Mouse (Mus musculus) thymus, postnatal 14 days (tissue): ENCODE measurements at regions not wholly inside any gene's neighbourhood (a gene's known extent, or its start where the extent isn't known, plus 50 kb on each side); places are given as distances from the start of the nearest gene placed in this dataset.
"Not testable (repeated sequence)": the region's sequence is repeated elsewhere in the genome, so short reads cannot be mapped to it uniquely, and the experiment has no call there.

Source experiments
- DNase-seq: peaks from one replicate; pipeline ENCODE4 v3.0.0; 2021

- DNase-seq = no peak
Observed at GRCm38 (mm10) chr2:129883417-129883816, 83.1 kb downstream of the Stk35 start.

- DNase-seq = no peak
Observed at GRCm38 (mm10) chr2:129884316-129884715, 84.0 kb downstream of the Stk35 start.

GRCm38 (mm10) chr2:129885536-129885935 lies 85.2 kb downstream of the Stk35 start:
- no peak for DNase-seq

GRCm38 (mm10) chr2:129893231-129893630 lies 92.9 kb downstream of the Stk35 start:
- no peak for DNase-seq

- no peak for DNase-seq
Observed at GRCm38 (mm10) chr2:129893832-129894231, 93.5 kb downstream of the Stk35 start.

- DNase-seq = no peak
Observed at GRCm38 (mm10) chr2:129894906-129895305, 94.6 kb downstream of the Stk35 start.

GRCm38 (mm10) chr2:129895369-129895768 lies 95.1 kb downstream of the Stk35 start:
- DNase-seq = no peak

GRCm38 (mm10) chr2:129896696-129897095 lies 96.4 kb downstream of the Stk35 start:
- no peak for DNase-seq

GRCm38 (mm10) chr2:129903383-129904135 lies 103.2 kb downstream of the Stk35 start:
- DNase-seq = no peak

- DNase-seq = peak; percentile 5
Observed at GRCm38 (mm10) chr2:129904753-129905152, 104.4 kb downstream of the Stk35 start.

- DNase-seq = no peak
Observed at GRCm38 (mm10) chr2:129908701-129909425, 103.3 kb upstream of the Tgm3 start.

GRCm38 (mm10) chr2:129911203-129911921 lies 100.8 kb upstream of the Tgm3 start:
- DNase-seq = no peak

GRCm38 (mm10) chr2:129912556-129912955 lies 99.6 kb upstream of the Tgm3 start:
- no peak for DNase-seq

- DNase-seq = no peak
Observed at GRCm38 (mm10) chr2:129914261-129914660, 97.9 kb upstream of the Tgm3 start.

- no peak for DNase-seq
Observed at GRCm38 (mm10) chr2:129916411-129916810, 95.7 kb upstream of the Tgm3 start.

GRCm38 (mm10) chr2:129918141-129918790 lies 93.9 kb upstream of the Tgm3 start:
- no peak for DNase-seq

GRCm38 (mm10) chr2:129919551-129919950 lies 92.6 kb upstream of the Tgm3 start:
- no peak for DNase-seq

GRCm38 (mm10) chr2:129927218-129927617 lies 84.9 kb upstream of the Tgm3 start:
- DNase-seq = no peak

GRCm38 (mm10) chr2:129933578-129933977 lies 78.6 kb upstream of the Tgm3 start:
- DNase-seq = no peak

GRCm38 (mm10) chr2:129942824-129943223 lies 69.3 kb upstream of the Tgm3 start:
- no peak for DNase-seq

GRCm38 (mm10) chr2:129947847-129948553 lies 64.1 kb upstream of the Tgm3 start:
- no peak for DNase-seq

GRCm38 (mm10) chr2:129949786-129950185 lies 62.4 kb upstream of the Tgm3 start:
- not testable (repeated sequence) for DNase-seq
